Mouse (Mus musculus): ENCODE results near the gene Lrrc17. TPM values are rescaled to one million over a fixed set of nuclear protein-coding genes. Genes with fewer than 3 reads are reported as not detected.
"Not testable (repeated sequence)": the region's sequence is repeated elsewhere in the genome, so short reads cannot be mapped to it uniquely, and the experiment has no call there.

The Lrrc17 gene
- polyA plus RNA-seq, 1 experiment from 2014 or later: 26.9 TPM

GRCm38 (mm10) chr5:21608311-21609304, 65.2 kb downstream of the Lrrc17 start:
- H3K27me3 ChIP-seq (ENCODE audit: control insufficient read depth, insufficient read depth, low read length): no peaks in the 10 kb centered on the region
- no peak overlapping the region for H3K4me2 ChIP-seq (ENCODE audit: low read depth, low read length)
- H3K9ac ChIP-seq (ENCODE audit: low read length): no peak overlapping the region
- 70% methylated on average over 12 of the region's 12 CpGs for WGBS
- no peak overlapping the region for H3K27ac ChIP-seq (ENCODE audit: low read length)
- no peak; the same call in 1 of the 2 replicates for ATAC-seq (replicated peaks; ENCODE audit: extremely low read depth, insufficient read depth, low FRiP score)
- no peaks in the 10 kb centered on the region for H3K9me3 ChIP-seq (replicated peaks; ENCODE audit: control insufficient read depth, low read length)
- no peak overlapping the region for H3K4me3 ChIP-seq (ENCODE audit: low read length)
- H3K36me3 ChIP-seq (ENCODE audit: control insufficient read depth, insufficient read depth): no peaks in the 10 kb centered on the region
- H3K4me1 ChIP-seq (ENCODE audit: control insufficient read depth, insufficient read depth, low read length): no peaks in the 10 kb centered on the region

- no peaks in the 10 kb centered on the region for H3K36me3 ChIP-seq (ENCODE audit: control insufficient read depth, insufficient read depth)
- H3K9me3 ChIP-seq (replicated peaks; ENCODE audit: control insufficient read depth, low read length): no peaks in the 10 kb centered on the region
- no peaks in the 10 kb centered on the region for H3K4me1 ChIP-seq (ENCODE audit: control insufficient read depth, insufficient read depth, low read length)
- WGBS: 50% methylated on average over 3 of the region's 3 CpGs
- H3K9ac ChIP-seq (ENCODE audit: low read length): no peak overlapping the region
- H3K4me2 ChIP-seq (ENCODE audit: low read depth, low read length): no peak overlapping the region
- H3K27me3 ChIP-seq (ENCODE audit: control insufficient read depth, insufficient read depth, low read length): no peaks in the 10 kb centered on the region
- no peak for ATAC-seq (replicated peaks; ENCODE audit: extremely low read depth, insufficient read depth, low FRiP score)
- H3K27ac ChIP-seq (ENCODE audit: low read length): no peak overlapping the region
- H3K4me3 ChIP-seq (ENCODE audit: low read length): no peak overlapping the region
Observed at GRCm38 (mm10) chr5:21610996-21611395, 67.6 kb downstream of the Lrrc17 start.

DNA sequence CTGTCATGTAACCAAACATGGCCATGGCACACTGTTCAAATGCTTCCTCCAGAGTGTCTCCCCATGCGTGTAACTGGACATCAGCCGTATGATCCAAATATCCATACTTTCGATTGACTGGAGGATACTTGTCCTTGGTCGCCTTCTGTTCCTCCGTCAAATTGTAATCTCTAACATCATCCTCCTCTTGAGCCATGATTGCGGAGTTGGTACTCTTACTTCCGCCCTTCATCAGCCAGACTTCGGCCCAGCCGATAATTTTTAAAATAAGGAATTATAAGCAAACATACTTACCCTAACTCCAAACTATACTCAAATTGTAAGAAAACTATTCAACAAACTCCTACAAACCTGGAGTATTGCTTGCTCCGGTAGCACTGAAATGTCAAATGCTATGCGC, 70.9 kb downstream of the Lrrc17 start:
- not testable (repeated sequence) for H3K36me3 ChIP-seq (ENCODE audit: control insufficient read depth, insufficient read depth); H3K9ac ChIP-seq (ENCODE audit: low read length); H3K4me3 ChIP-seq (ENCODE audit: low read length); H3K4me2 ChIP-seq (ENCODE audit: low read depth, low read length); H3K27ac ChIP-seq (ENCODE audit: low read length); ATAC-seq (replicated peaks; ENCODE audit: extremely low read depth, insufficient read depth, low FRiP score); H3K27me3 ChIP-seq (ENCODE audit: control insufficient read depth, insufficient read depth, low read length); H3K4me1 ChIP-seq (ENCODE audit: control insufficient read depth, insufficient read depth, low read length); H3K9me3 ChIP-seq (replicated peaks; ENCODE audit: control insufficient read depth, low read length)
- 92% methylated on average over 11 of the region's 11 CpGs for WGBS

DNA sequence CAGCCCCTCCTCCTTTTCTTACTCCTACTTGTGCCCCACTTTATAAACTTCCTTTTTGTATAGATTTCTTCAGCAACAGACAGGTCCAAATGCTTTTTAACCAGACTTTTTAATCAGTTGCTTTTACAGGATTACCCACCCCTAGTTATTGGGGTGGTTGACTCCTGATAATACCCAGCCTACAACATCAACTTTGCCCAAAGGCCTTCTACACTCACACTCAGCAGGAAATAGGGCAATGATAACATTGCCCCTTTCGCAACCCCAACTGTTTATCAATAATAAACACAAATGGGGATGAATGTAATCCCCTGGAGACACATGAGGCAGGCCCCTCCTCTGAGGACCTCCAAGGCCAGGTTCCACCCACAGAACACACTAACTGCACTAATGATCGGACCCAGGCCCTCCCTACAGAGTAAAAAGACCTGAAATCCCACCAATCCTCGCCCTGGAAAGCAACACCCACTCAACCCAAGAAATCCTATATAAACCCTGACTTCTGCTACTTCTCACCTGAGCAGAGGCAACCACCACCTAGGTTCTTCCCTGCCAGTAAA, 73.2 kb downstream of the Lrrc17 start:
- Histone ChIP-seq H3K9ac (ENCODE audit: low read length) (no peak overlapping the region), H3K9me3 (replicated peaks; ENCODE audit: control insufficient read depth, low read length) (no peaks in the 10 kb centered on the region), H3K4me2 (ENCODE audit: low read depth, low read length) (no peak overlapping the region), H3K36me3 (ENCODE audit: control insufficient read depth, insufficient read depth) (no peaks in the 10 kb centered on the region), H3K27ac (ENCODE audit: low read length) (no peak overlapping the region), H3K27me3 (ENCODE audit: control insufficient read depth, insufficient read depth, low read length) (no peaks in the 10 kb centered on the region), H3K4me1 (ENCODE audit: control insufficient read depth, insufficient read depth, low read length) (no peaks in the 10 kb centered on the region), H3K4me3 (ENCODE audit: low read length) (no peak overlapping the region)
- no peak for ATAC-seq (replicated peaks; ENCODE audit: extremely low read depth, insufficient read depth, low FRiP score)
- 62% methylated on average over 3 of the region's 3 CpGs for WGBS

Other genes starting within 250 kb of the Lrrc17 start
- gene Fgl2, start 170.9 kb upstream of the Lrrc17 start, polyA plus RNA-seq (2015; fragmentation: Nextera tagmentation; extraction: Ambion mirVana): 32.4 and 40.2 TPM in 2 replicates
- 3.1 and 3.3 TPM in 2 replicates for gene Ccdc146, start 118.9 kb upstream of the Lrrc17 start, polyA plus RNA-seq (2015; fragmentation: Nextera tagmentation; extraction: Ambion mirVana)
- gene Fam185a, start 118.6 kb upstream of the Lrrc17 start, polyA plus RNA-seq (2015; fragmentation: Nextera tagmentation; extraction: Ambion mirVana): 9.1 and 9.5 TPM in 2 replicates
- 0.27 and 0.30 TPM in 2 replicates for gene Fbxl13, start 102.1 kb downstream of the Lrrc17 start, polyA plus RNA-seq (2015; fragmentation: Nextera tagmentation; extraction: Ambion mirVana)
- gene Armc10, start 102.3 kb downstream of the Lrrc17 start, polyA plus RNA-seq (2015; fragmentation: Nextera tagmentation; extraction: Ambion mirVana): 19.2 and 20.0 TPM in 2 replicates
- 5.6 and 6.3 TPM in 2 replicates for gene Napepld, start 157.8 kb downstream of the Lrrc17 start, polyA plus RNA-seq (2015; fragmentation: Nextera tagmentation; extraction: Ambion mirVana)
- gene Pmpcb, start 193.6 kb downstream of the Lrrc17 start, polyA plus RNA-seq (2015; fragmentation: Nextera tagmentation; extraction: Ambion mirVana): 154 and 168 TPM in 2 replicates
- 41.5 and 47.5 TPM in 2 replicates for gene Dnajc2, start 241.7 kb downstream of the Lrrc17 start, polyA plus RNA-seq (2015; fragmentation: Nextera tagmentation; extraction: Ambion mirVana)
- gene Psmc2, start 241.7 kb downstream of the Lrrc17 start, polyA plus RNA-seq (2015; fragmentation: Nextera tagmentation; extraction: Ambion mirVana): 138 and 139 TPM in 2 replicates

All from heart, embryonic 16.5 days (tissue).